Mouse (Mus musculus) midbrain, embryonic 16.5 days (tissue): ENCODE measurements around the gene Idh2. TPM values are rescaled to one million over a fixed set of nuclear protein-coding genes. Genes with fewer than 3 reads are reported as not detected.

Experiments used
- ATAC-seq: fragments of 200-750 bp; cut with Nextera tagmentation; 2 replicates; pipeline ENCODE4 v1.8.0; 2017; ENCODE audit warnings: moderate TSS enrichment
- H3K27ac ChIP-seq: fragments of 300-500 bp; sonication (generic); 2 replicates; pipeline ENCODE4 v1.5.1; 2014; ENCODE audit warnings: mild to moderate bottlenecking, low read length, mixed read lengths
- H3K27me3 ChIP-seq: fragments of 300-500 bp; sonication (generic); 2 replicates; pipeline ENCODE4 v1.6.1; 2014; ENCODE audit warnings: low read depth, low read length, mixed read lengths; ENCODE audit not compliant: control insufficient read depth, insufficient read depth
- H3K36me3 ChIP-seq: fragments of 300-500 bp; sonication (generic); 2 replicates; pipeline ENCODE4 v1.6.1; 2014; ENCODE audit warnings: mild to moderate bottlenecking, low read length, moderate library complexity, mixed read lengths; ENCODE audit not compliant: control insufficient read depth, insufficient read depth
- H3K4me1 ChIP-seq: fragments of 300-500 bp; sonication (generic); 2 replicates; pipeline ENCODE4 v1.6.1; 2014; ENCODE audit warnings: mild to moderate bottlenecking, low read length, mixed read lengths; ENCODE audit not compliant: control insufficient read depth, insufficient read depth
- H3K4me2 ChIP-seq: fragments of 300-500 bp; sonication (generic); 2 replicates; pipeline ENCODE4 v1.6.1; 2014; ENCODE audit warnings: mild to moderate bottlenecking, low read length, mixed read lengths
- H3K4me3 ChIP-seq: fragments of 300-500 bp; sonication (generic); 2 replicates; pipeline ENCODE4 v1.5.1; 2014; ENCODE audit warnings: low read depth, mild to moderate bottlenecking, low read length, moderate library complexity, mixed read lengths
- H3K9ac ChIP-seq: fragments of 300-500 bp; sonication (generic); 2 replicates; pipeline ENCODE4 v1.6.1; 2014; ENCODE audit warnings: low read depth, low read length, mixed read lengths
- H3K9me3 ChIP-seq: fragments of 300-500 bp; sonication (generic); replicated peaks from 2 replicates; pipeline ENCODE4 v1.6.1; 2014; ENCODE audit warnings: mild to moderate bottlenecking, low read length, mixed read lengths; ENCODE audit not compliant: control insufficient read depth, poor library complexity, severe bottlenecking
- WGBS: fragments of 180-500 bp; shearing (Covaris S2); extraction: QIAGEN DNeasy Blood & Tissue Kit; methylation state at CpG from one replicate; pipeline ENCODE4 v1.1.7; 2014; 5-methylcytosine and 5-hydroxymethylcytosine counted together
- polyA plus RNA-seq: library from polyadenylated mRNA; unstranded; fragments of >200 nt; fragmentation: Nextera tagmentation; extraction: Ambion mirVana; gene quantifications from 2 replicates; pipeline ENCODE4 v1.2.1, GENCODE M21; 2015

Idh2 gene
- polyA plus RNA-seq, 1 experiment from 2014 or later = 210 TPM

- no peaks in the 10 kb centered on the region for H3K27me3 ChIP-seq
- H3K4me2 ChIP-seq = no peak overlapping the region
- ATAC-seq = no peak
- H3K4me3 ChIP-seq = no peak overlapping the region
- H3K4me1 ChIP-seq = peaks cover 15% of the 10 kb centered on the region
- H3K36me3 ChIP-seq = no peaks in the 10 kb centered on the region
- H3K27ac ChIP-seq = no peak overlapping the region
- no peaks in the 10 kb centered on the region for H3K9me3 ChIP-seq
- H3K9ac ChIP-seq = no peak overlapping the region
- 93% methylated on average over 4 of the region's 4 CpGs for WGBS
Measured at GRCm38 (mm10) chr7:80047041-80047440, 68.2 kb downstream of the Idh2 start.

Other genes starting within 250 kb of the Idh2 start
- gene Ap3s2, start 194.7 kb downstream of the Idh2 start, polyA plus RNA-seq = 49.7 and 54.6 TPM in 2 replicates
- gene Arpin, start 180.0 kb downstream of the Idh2 start, polyA plus RNA-seq = 17.6 and 21.2 TPM in 2 replicates
- 15.0 and 15.8 TPM in 2 replicates for gene Zfp710, start 90.6 kb downstream of the Idh2 start, polyA plus RNA-seq
- 25.2 and 25.3 TPM in 2 replicates for gene Sema4b, start 71.4 kb upstream of the Idh2 start, polyA plus RNA-seq
- 24.3 and 26.0 TPM in 2 replicates for gene Cib1, start 117.4 kb upstream of the Idh2 start, polyA plus RNA-seq
- gene Gdpgp1, start 117.5 kb upstream of the Idh2 start, polyA plus RNA-seq = 3.7 and 4.6 TPM in 2 replicates
- gene Ttll13, start 131.0 kb upstream of the Idh2 start, polyA plus RNA-seq = 2.9 and 3.0 TPM in 2 replicates
- gene Ngrn, start 145.8 kb upstream of the Idh2 start, polyA plus RNA-seq = 73.8 and 78.5 TPM in 2 replicates
- 27.3 and 27.5 TPM in 2 replicates for gene Vps33b, start 154.3 kb upstream of the Idh2 start, polyA plus RNA-seq
- 22.6 and 23.7 TPM in 2 replicates for gene Prc1, start 179.1 kb upstream of the Idh2 start, polyA plus RNA-seq
- 10.6 and 10.7 TPM in 2 replicates for gene Rccd1, start 209.1 kb upstream of the Idh2 start, polyA plus RNA-seq
- gene Unc45a, start 225.6 kb upstream of the Idh2 start, polyA plus RNA-seq = 61.9 and 62.6 TPM in 2 replicates
- gene Hddc3, start 227.7 kb upstream of the Idh2 start, polyA plus RNA-seq = 23.3 and 27.7 TPM in 2 replicates